Mouse (Mus musculus) kidney, adult 2 months (tissue): ENCODE data around the gene Notch4.

Experiments
- CTCF ChIP-seq: fragments of 200-500 bp; conservative IDR thresholded peaks from 2 replicates; pipeline ENCODE4 v1.5.1; 2011; ENCODE audit warnings: low read depth, mild to moderate bottlenecking, control low read depth, low read length, moderate library complexity, mixed read lengths; ENCODE audit not compliant: insufficient read depth, insufficient read length
- POLR2A ChIP-seq: fragments of 200-500 bp; IDR thresholded peaks from one replicate; pipeline ENCODE4 v1.6.1; 2011; ENCODE audit warnings: low read depth, low read length, control low read depth

GRCm38 (mm10) chr17:34560438-34560837, 3.6 kb upstream of the Notch4 start:
- TF ChIP-seq CTCF: no peak
- no peak for TF ChIP-seq POLR2A
